Comparison of ENCODE assay signal across 8 mouse cellular contexts in the genomic region with DNA sequence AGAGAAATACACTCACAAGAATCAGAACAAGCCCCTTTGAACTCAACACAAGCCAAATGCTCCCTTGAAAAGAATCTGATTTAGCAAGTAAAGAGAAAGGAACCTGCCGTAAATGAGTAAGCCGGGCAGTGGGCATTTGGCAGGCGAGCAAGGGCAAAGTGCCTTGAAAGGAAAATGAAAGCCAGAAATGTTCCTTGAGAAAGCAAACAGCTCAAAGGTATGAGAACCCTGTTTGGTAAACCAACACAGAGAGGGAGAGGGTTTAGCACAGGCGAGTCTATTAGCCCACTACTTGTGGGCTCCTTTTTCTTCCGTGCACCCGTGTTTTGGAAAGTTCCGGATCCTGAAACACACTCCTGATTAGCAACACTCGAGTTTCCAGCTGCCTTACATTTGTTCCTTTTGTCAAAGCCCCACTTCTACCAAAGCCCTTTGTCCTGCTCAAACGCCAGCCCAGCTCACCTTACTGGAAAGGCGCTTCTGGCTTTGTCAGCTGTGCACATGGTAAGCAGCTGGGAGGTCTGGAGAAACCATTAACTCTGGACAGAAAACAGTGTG.
DNase-seq lines count a peak whose midpoint lies in the region; ATAC-seq and TF ChIP-seq lines count a peak whose summit lies in the region.

No protein-coding gene starts in this region.

- H3K9me3 ChIP-seq in hindbrain, embryonic 12.5 days (replicated peaks): no peaks in the 10 kb centered on the region
- no peaks in the 10 kb centered on the region for H3K9me3 ChIP-seq in limb, embryonic 13.5 days
- H3K9me3 ChIP-seq in stomach, postnatal 0 days (ENCODE audit: control insufficient read depth, low read length): no peaks in the 10 kb centered on the region

- H3K36me3 ChIP-seq in hindbrain, embryonic 12.5 days: no peaks in the 10 kb centered on the region
- H3K36me3 ChIP-seq in limb, embryonic 13.5 days: no peaks in the 10 kb centered on the region
- no peaks in the 10 kb centered on the region for H3K36me3 ChIP-seq in stomach, postnatal 0 days (ENCODE audit: control insufficient read depth, insufficient read depth, low read length)

- H3K4me2 ChIP-seq in hindbrain, embryonic 12.5 days (replicated peaks): peak overlapping the region; percentile 19
- H3K4me2 ChIP-seq in limb, embryonic 13.5 days (replicated peaks): peak overlapping the region; percentile 57
- H3K4me2 ChIP-seq in stomach, postnatal 0 days (replicated peaks; ENCODE audit: low read depth): peak overlapping the region; percentile 60

- H3K27me3 ChIP-seq in hindbrain, embryonic 12.5 days: no peaks in the 10 kb centered on the region
- H3K27me3 ChIP-seq in limb, embryonic 13.5 days: no peaks in the 10 kb centered on the region
- H3K27me3 ChIP-seq in stomach, postnatal 0 days (ENCODE audit: control insufficient read depth, insufficient read depth, low read length): no peaks in the 10 kb centered on the region

- peak; percentile 25 to 77 for DNase-seq in adrenal gland, adult (ENCODE audit: inconsistent age in 2 of 2, low spot score in 1 of 2)
- no peak for DNase-seq in adrenal gland, postnatal 4 days (ENCODE audit: low spot score in 2 of 2)
- peak; percentile 72 for DNase-seq in embryo, embryonic 10 days (ENCODE audit: low spot score)
- DNase-seq in stomach, postnatal 0 days (ENCODE audit: low spot score): peak; percentile 57
- DNase-seq in right cerebral cortex, adult 18-20 months: no peak
- no peak for DNase-seq in left cerebral cortex, postnatal 36 days (ENCODE audit: low spot score in 2 of 2)

- H3K4me3 ChIP-seq in hindbrain, embryonic 12.5 days: no peak overlapping the region
- peak overlapping the region; percentile 26 for H3K4me3 ChIP-seq in limb, embryonic 13.5 days
- H3K4me3 ChIP-seq in stomach, postnatal 0 days (ENCODE audit: low read depth, low read length): peak overlapping the region; percentile 33

- no peak for TF ChIP-seq EP300 in stomach, postnatal 0 days (optimal IDR thresholded peaks at IDR 0.05)

- intact Hi-C loops in left cerebral cortex, postnatal 36 days (cut with DNase I): loop anchor here (5.0 kb wide), 1 partner anchor 41 kb away; no protein-coding TSS in a partner anchor

- WGBS in hindbrain, embryonic 12.5 days: 33% methylated on average over 10 of the region's 10 CpGs
- 20% methylated on average over 10 of the region's 10 CpGs for WGBS in limb, embryonic 13.5 days
- WGBS in stomach, postnatal 0 days: 14% methylated on average over 10 of the region's 10 CpGs

- 0 out of 2 replicates have a peak, but pooled peaks have one; percentile 35 for ATAC-seq in hindbrain, embryonic 12.5 days (ENCODE audit: low FRiP score)
- ATAC-seq in limb, embryonic 13.5 days (ENCODE audit: low FRiP score, low read depth): peak; percentile 83
- peak; percentile 59; the same call in 1 of the 2 replicates for ATAC-seq in stomach, postnatal 0 days (ENCODE audit: low FRiP score, low TSS enrichment)

- peak overlapping the region; percentile 12 for H3K27ac ChIP-seq in hindbrain, embryonic 12.5 days
- H3K27ac ChIP-seq in limb, embryonic 13.5 days: peak overlapping the region; percentile 56; the same call in 1 of the 2 replicates
- H3K27ac ChIP-seq in stomach, postnatal 0 days (replicated peaks): peak overlapping the region; percentile 82

- no peak for TF ChIP-seq CTCF in stomach, postnatal 0 days (IDR thresholded peaks at IDR 0.05; ENCODE audit: low read depth)

- H3K4me1 ChIP-seq in hindbrain, embryonic 12.5 days: peaks cover 75% of the 10 kb centered on the region
- H3K4me1 ChIP-seq in limb, embryonic 13.5 days: peaks cover 47% of the 10 kb centered on the region
- H3K4me1 ChIP-seq in stomach, postnatal 0 days (replicated peaks; ENCODE audit: control insufficient read depth, insufficient read depth): peaks cover 15% of the 10 kb centered on the region

- no peak overlapping the region for H3K9ac ChIP-seq in hindbrain, embryonic 12.5 days
- H3K9ac ChIP-seq in limb, embryonic 13.5 days: 0 out of 2 replicates have a peak overlapping the region, but pooled peaks have one; percentile 48
- peak overlapping the region; percentile 31 for H3K9ac ChIP-seq in stomach, postnatal 0 days (ENCODE audit: low read length)

Comparison
In these comparisons a context has a peak if more than half of its experiments do, and no peak if none do; other contexts are left out.
1. DNase-seq: peak in adrenal gland, adult (2 of 2), embryo, embryonic 10 days (single experiment) and stomach, postnatal 0 days (single experiment); none in adrenal gland, postnatal 4 days (0 of 2), right cerebral cortex, adult 18-20 months (single experiment) and left cerebral cortex, postnatal 36 days (0 of 2).
2. H3K27ac ChIP-seq: peak in every context shown above with its lines; median percentile 82 in stomach, postnatal 0 days; 56 in limb, embryonic 13.5 days; 12 in hindbrain, embryonic 12.5 days.
3. Peak in every context shown above with its lines, with median percentiles within 50 percentile points of each other: ATAC-seq and H3K4me2 ChIP-seq.